13 mouse cellular contexts compared by ENCODE assay signal in genomic region chr15:10818706-10819105, GRCm38 (mm10).
DNase-seq lines count a peak whose midpoint lies in the region; ATAC-seq and TF ChIP-seq lines count a peak whose summit lies in the region.
"Had no signal": no experiment of that assay in that cellular context is flagged by ENCODE, and none has a peak within 500 bp of the region (broad histone marks: within the 10 kb centered on the region; RNA-seq: fewer than 3 reads in every experiment).

No protein-coding gene starts in this region.

- no peak overlapping the region for H3K4me2 ChIP-seq in hindbrain, embryonic 15.5 days
- H3K4me2 ChIP-seq in hindbrain, embryonic 11.5 days (replicated peaks; ENCODE audit: low read depth, low read length), result no peak overlapping the region
- H3K4me2 ChIP-seq in lung, embryonic 16.5 days (ENCODE audit: low read depth, low read length), result peak overlapping the region; percentile 30
- H3K4me2 ChIP-seq in embryonic facial prominence, embryonic 15.5 days (replicated peaks), result no peak overlapping the region
- no peak overlapping the region for H3K4me2 ChIP-seq in stomach, postnatal 0 days (replicated peaks; ENCODE audit: low read depth)
- H3K4me2 ChIP-seq in forebrain, embryonic 13.5 days, result no peak overlapping the region
- H3K4me2 ChIP-seq: embryonic facial prominence, embryonic 12.5 days; limb, embryonic 12.5 days had no signal

- no peak for TF ChIP-seq POLR2A in lung, adult 2 months (IDR thresholded peaks at IDR 0.05; ENCODE audit: borderline replicate concordance, extremely low read depth, low read depth, low read length)

- DNase-seq in hindbrain, embryonic 11.5 days (ENCODE audit: low spot score), result no peak
- DNase-seq in lung, adult 2 months, result no peak
- no peak for DNase-seq in stomach, postnatal 0 days (ENCODE audit: low spot score)

- WGBS in hindbrain, embryonic 15.5 days, result 91% methylated on average over 1 of the region's 1 CpGs
- WGBS in hindbrain, embryonic 11.5 days, result 95% methylated on average over 1 of the region's 1 CpGs
- 79% methylated on average over 1 of the region's 1 CpGs for WGBS in lung, embryonic 16.5 days
- 39% methylated on average over 1 of the region's 1 CpGs for WGBS in lung, adult 2 months
- 67% methylated on average over 1 of the region's 1 CpGs for WGBS in embryonic facial prominence, embryonic 15.5 days
- 76% methylated on average over 1 of the region's 1 CpGs for WGBS in stomach, postnatal 0 days
- WGBS in forebrain, embryonic 13.5 days, result 91% methylated on average over 1 of the region's 1 CpGs

- TF ChIP-seq EP300 in stomach, postnatal 0 days (optimal IDR thresholded peaks at IDR 0.05), result no peak

- no peaks in the 10 kb centered on the region for H3K27me3 ChIP-seq in hindbrain, embryonic 15.5 days
- no peaks in the 10 kb centered on the region for H3K27me3 ChIP-seq in hindbrain, embryonic 11.5 days (ENCODE audit: control insufficient read depth, insufficient read depth, low read length)
- H3K27me3 ChIP-seq in lung, embryonic 16.5 days (ENCODE audit: control insufficient read depth, insufficient read depth, low read depth, low read length), result no peaks in the 10 kb centered on the region
- H3K27me3 ChIP-seq in embryonic facial prominence, embryonic 15.5 days, result no peaks in the 10 kb centered on the region
- H3K27me3 ChIP-seq in stomach, postnatal 0 days (ENCODE audit: control insufficient read depth, insufficient read depth, low read length), result no peaks in the 10 kb centered on the region
- H3K27me3 ChIP-seq in forebrain, embryonic 13.5 days, result no peaks in the 10 kb centered on the region
- H3K27me3 ChIP-seq: embryonic facial prominence, embryonic 12.5 days; limb, embryonic 12.5 days had no signal

- no peak overlapping the region for H3K9ac ChIP-seq in hindbrain, embryonic 15.5 days
- H3K9ac ChIP-seq in hindbrain, embryonic 11.5 days (ENCODE audit: low read depth, low read length), result no peak overlapping the region
- no peak overlapping the region for H3K9ac ChIP-seq in lung, embryonic 16.5 days (ENCODE audit: low read length)
- no peak overlapping the region for H3K9ac ChIP-seq in embryonic facial prominence, embryonic 15.5 days
- H3K9ac ChIP-seq in stomach, postnatal 0 days (ENCODE audit: low read length), result peak overlapping the region; percentile 23; the same call in 1 of the 2 replicates
- no peak overlapping the region for H3K9ac ChIP-seq in forebrain, embryonic 13.5 days
- H3K9ac ChIP-seq: embryonic facial prominence, embryonic 12.5 days; limb, embryonic 12.5 days had no signal

- H3K27ac ChIP-seq in hindbrain, embryonic 15.5 days (replicated peaks), result 0 out of 2 replicates have a peak overlapping the region, but pooled peaks have one; percentile 14
- H3K27ac ChIP-seq in hindbrain, embryonic 11.5 days (ENCODE audit: low read depth, low read length), result no peak overlapping the region
- peak overlapping the region; percentile 87 for H3K27ac ChIP-seq in lung, embryonic 16.5 days (ENCODE audit: low read length)
- peak overlapping the region; percentile 55; the same call in 1 of the 2 replicates for H3K27ac ChIP-seq in embryonic facial prominence, embryonic 15.5 days (replicated peaks)
- H3K27ac ChIP-seq in stomach, postnatal 0 days (replicated peaks), result peak overlapping the region; percentile 49; the same call in 1 of the 2 replicates
- H3K27ac ChIP-seq in forebrain, embryonic 13.5 days, result no peak overlapping the region
- H3K27ac ChIP-seq: embryonic facial prominence, embryonic 12.5 days; limb, embryonic 12.5 days; macrophage had no signal

- H3K9me3 ChIP-seq in hindbrain, embryonic 15.5 days, result no peaks in the 10 kb centered on the region
- H3K9me3 ChIP-seq in hindbrain, embryonic 11.5 days (ENCODE audit: control insufficient read depth, low read length), result no peaks in the 10 kb centered on the region
- H3K9me3 ChIP-seq in lung, embryonic 16.5 days (ENCODE audit: control insufficient read depth, low read length), result no peaks in the 10 kb centered on the region
- H3K9me3 ChIP-seq in embryonic facial prominence, embryonic 15.5 days (replicated peaks), result no peaks in the 10 kb centered on the region
- no peaks in the 10 kb centered on the region for H3K9me3 ChIP-seq in stomach, postnatal 0 days (ENCODE audit: control insufficient read depth, low read length)
- no peaks in the 10 kb centered on the region for H3K9me3 ChIP-seq in forebrain, embryonic 13.5 days (replicated peaks)
- H3K9me3 ChIP-seq: embryonic facial prominence, embryonic 12.5 days; G1E; limb, embryonic 12.5 days had no signal

- 0 out of 2 replicates have a peak, but pooled peaks cover 1% of the 10 kb centered on the region for H3K4me1 ChIP-seq in hindbrain, embryonic 15.5 days (replicated peaks)
- no peaks in the 10 kb centered on the region for H3K4me1 ChIP-seq in hindbrain, embryonic 11.5 days (replicated peaks; ENCODE audit: control insufficient read depth, insufficient read depth, low read length)
- H3K4me1 ChIP-seq in lung, embryonic 16.5 days (replicated peaks; ENCODE audit: control insufficient read depth, insufficient read depth, low read length), result peaks cover 18% of the 10 kb centered on the region
- peaks cover 11% of the 10 kb centered on the region for H3K4me1 ChIP-seq in lung, adult 2 months (ENCODE audit: control insufficient read depth, insufficient read depth, low read length)
- peaks cover 13% of the 10 kb centered on the region for H3K4me1 ChIP-seq in embryonic facial prominence, embryonic 15.5 days
- no peaks in the 10 kb centered on the region for H3K4me1 ChIP-seq in stomach, postnatal 0 days (replicated peaks; ENCODE audit: control insufficient read depth, insufficient read depth)
- no peaks in the 10 kb centered on the region for H3K4me1 ChIP-seq in forebrain, embryonic 13.5 days

- H3K4me3 ChIP-seq in hindbrain, embryonic 15.5 days, result no peak overlapping the region
- no peak overlapping the region for H3K4me3 ChIP-seq in hindbrain, embryonic 11.5 days (ENCODE audit: low read depth, low read length)
- H3K4me3 ChIP-seq in lung, embryonic 16.5 days (ENCODE audit: low read length), result no peak overlapping the region
- H3K4me3 ChIP-seq in lung, adult 2 months (replicated peaks; ENCODE audit: extremely low read depth, low read depth, low read length), result no peak overlapping the region
- no peak overlapping the region for H3K4me3 ChIP-seq in embryonic facial prominence, embryonic 15.5 days (replicated peaks)
- no peak overlapping the region for H3K4me3 ChIP-seq in stomach, postnatal 0 days (ENCODE audit: low read depth, low read length)
- H3K4me3 ChIP-seq in forebrain, embryonic 13.5 days, result no peak overlapping the region
- H3K4me3 ChIP-seq: embryonic facial prominence, embryonic 12.5 days; limb, embryonic 12.5 days had no signal

- H3K36me3 ChIP-seq in hindbrain, embryonic 15.5 days, result no peaks in the 10 kb centered on the region
- H3K36me3 ChIP-seq in hindbrain, embryonic 11.5 days (ENCODE audit: control insufficient read depth, insufficient read depth, low read length), result no peaks in the 10 kb centered on the region
- H3K36me3 ChIP-seq in lung, embryonic 16.5 days (ENCODE audit: control insufficient read depth, insufficient read depth, low read length), result no peaks in the 10 kb centered on the region
- no peaks in the 10 kb centered on the region for H3K36me3 ChIP-seq in embryonic facial prominence, embryonic 15.5 days
- H3K36me3 ChIP-seq in stomach, postnatal 0 days (ENCODE audit: control insufficient read depth, insufficient read depth, low read length), result no peaks in the 10 kb centered on the region
- H3K36me3 ChIP-seq in forebrain, embryonic 13.5 days (ENCODE audit: poor library complexity, severe bottlenecking), result no peaks in the 10 kb centered on the region
- H3K36me3 ChIP-seq: embryonic facial prominence, embryonic 12.5 days; G1E; limb, embryonic 12.5 days had no signal

- no peak for ATAC-seq in hindbrain, embryonic 15.5 days (ENCODE audit: low FRiP score, low read depth)
- ATAC-seq in hindbrain, embryonic 11.5 days (ENCODE audit: low FRiP score), result no peak
- peak; percentile 32; the same call in 1 of the 2 replicates for ATAC-seq in lung, embryonic 16.5 days (ENCODE audit: low read depth)
- 0 out of 2 replicates have a peak, but pooled peaks have one; percentile 22 for ATAC-seq in embryonic facial prominence, embryonic 15.5 days (ENCODE audit: insufficient number of reproducible peaks, low FRiP score, low TSS enrichment, low read depth)
- no peak for ATAC-seq in stomach, postnatal 0 days (ENCODE audit: low FRiP score, low TSS enrichment)
- no peak for ATAC-seq in forebrain, embryonic 13.5 days
- ATAC-seq: activated CD4-positive, CD25-positive, alpha-beta regulatory T cell, adult 4 months; forebrain, embryonic 16.5 days had no signal

- no peak for TF ChIP-seq CTCF in lung, adult 2 months (IDR thresholded peaks at IDR 0.05; ENCODE audit: insufficient read depth, low read length)
- TF ChIP-seq CTCF in stomach, postnatal 0 days (IDR thresholded peaks at IDR 0.05; ENCODE audit: low read depth), result no peak

Comparison
In these comparisons a context has a peak if more than half of its experiments do, and no peak if none do; other contexts are left out.
1. H3K27ac ChIP-seq: peak in hindbrain, embryonic 15.5 days (single experiment), lung, embryonic 16.5 days (single experiment), embryonic facial prominence, embryonic 15.5 days (single experiment) and stomach, postnatal 0 days (single experiment); none in hindbrain, embryonic 11.5 days (single experiment) and forebrain, embryonic 13.5 days (single experiment).
2. ATAC-seq: peak in lung, embryonic 16.5 days (single experiment) and embryonic facial prominence, embryonic 15.5 days (single experiment); none in hindbrain, embryonic 15.5 days (single experiment), hindbrain, embryonic 11.5 days (single experiment), stomach, postnatal 0 days (single experiment) and forebrain, embryonic 13.5 days (single experiment).